Mouse (Mus musculus) heart, adult 18-20 months (tissue): ENCODE data around the gene Bcl2l14. TPM values are rescaled to one million over a fixed set of nuclear protein-coding genes. Genes with fewer than 3 reads are reported as not detected.
A peak's percentile ranks its signal among the peaks of the same experiment; 100 is the strongest.

Source experiments
- DNase-seq, 2 experiments: peaks; one replicate each; pipeline ENCODE4 v3.0.0; 2021 to 2022; ENCODE audit warnings: mixed read lengths in 1 of 2
- total RNA-seq, 2 experiments: library from RNA; stranded (reverse); gene quantifications; 2 replicates each; pipeline ENCODE4 v1.2.3; 2021

Bcl2l14 gene
- total RNA-seq, 2 experiments from 2014 or later = not detected

GRCm38 (mm10) chr6:134443198-134443904 is 47.2 kb downstream of the Bcl2l14 start:
- DNase-seq = no peak

DNA sequence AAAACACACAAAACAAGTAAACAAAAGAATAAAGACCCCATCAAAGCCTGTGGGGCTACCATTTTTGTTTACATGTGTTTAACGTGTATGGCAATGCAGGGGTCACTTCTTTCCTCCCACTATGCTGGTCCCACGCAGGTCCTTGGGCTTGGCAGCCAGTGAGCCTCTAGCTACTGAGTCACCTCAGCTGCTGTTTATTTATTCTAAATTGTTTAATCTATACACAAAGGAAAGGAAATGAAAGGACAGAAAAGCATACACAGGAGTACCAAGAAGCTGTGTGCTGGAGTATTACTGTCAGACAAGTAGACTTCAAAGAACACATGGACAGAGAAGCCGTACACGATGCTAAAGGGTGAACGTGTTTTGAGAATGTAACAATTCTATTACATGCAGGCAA is 47.8 kb downstream of the Bcl2l14 start:
- DNase-seq = no peak

GRCm38 (mm10) chr6:134448451-134448850 is 52.3 kb downstream of the Bcl2l14 start:
- no peak for DNase-seq

- DNase-seq = no peak
Measured at GRCm38 (mm10) chr6:134449958-134450357, 53.8 kb downstream of the Bcl2l14 start.

- DNase-seq = peak in 1 of 2 experiments; percentile 21
Measured at GRCm38 (mm10) chr6:134450661-134451119, 54.6 kb downstream of the Bcl2l14 start.

DNA sequence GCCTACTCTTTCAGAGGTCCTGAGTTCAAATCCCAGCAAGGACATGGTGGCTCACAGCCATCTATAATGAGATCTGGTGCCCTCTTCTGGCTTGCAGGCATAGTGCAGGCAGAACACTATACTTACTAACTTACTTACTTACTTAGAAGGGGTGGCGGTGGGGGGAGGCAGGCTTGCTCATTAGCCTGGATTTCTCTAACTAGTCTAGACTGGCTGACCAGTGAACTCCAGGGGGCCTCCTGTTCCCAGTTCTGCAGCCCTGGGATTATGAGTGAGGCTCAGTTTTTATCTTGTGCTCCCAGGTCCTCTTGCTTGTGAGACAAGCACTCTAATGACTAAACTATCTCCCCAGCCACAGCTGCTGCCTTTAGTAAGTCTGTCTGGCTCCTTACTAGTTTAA is 58.0 kb downstream of the Bcl2l14 start:
- DNase-seq = peak in 1 of 2 experiments; percentile 20

- DNase-seq = no peak
Measured at GRCm38 (mm10) chr6:134458376-134458775, 62.3 kb downstream of the Bcl2l14 start.

GRCm38 (mm10) chr6:134461175-134461574 is 65.1 kb downstream of the Bcl2l14 start:
- DNase-seq = no peak

- no peak for DNase-seq
Measured at GRCm38 (mm10) chr6:134466671-134467229, 70.6 kb downstream of the Bcl2l14 start.

DNA sequence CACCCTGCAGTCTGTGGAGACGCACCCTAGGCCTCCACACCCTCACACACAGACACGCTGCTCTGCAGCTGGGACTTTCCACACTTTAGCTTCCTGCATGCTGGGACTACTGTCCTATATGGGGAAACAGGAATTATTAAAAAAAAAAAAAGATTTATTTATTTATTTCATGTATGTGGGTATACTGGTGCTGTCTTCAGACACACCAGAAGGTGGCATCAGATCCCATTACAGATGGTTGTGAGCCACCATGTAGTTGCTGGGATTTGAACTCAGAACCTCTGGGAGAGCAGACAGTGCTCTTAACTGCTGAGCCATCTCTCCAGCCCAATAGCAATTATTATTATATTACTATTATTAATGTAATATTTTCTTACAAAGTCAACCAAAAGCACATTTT is 73.2 kb downstream of the Bcl2l14 start:
- no peak for DNase-seq

DNA sequence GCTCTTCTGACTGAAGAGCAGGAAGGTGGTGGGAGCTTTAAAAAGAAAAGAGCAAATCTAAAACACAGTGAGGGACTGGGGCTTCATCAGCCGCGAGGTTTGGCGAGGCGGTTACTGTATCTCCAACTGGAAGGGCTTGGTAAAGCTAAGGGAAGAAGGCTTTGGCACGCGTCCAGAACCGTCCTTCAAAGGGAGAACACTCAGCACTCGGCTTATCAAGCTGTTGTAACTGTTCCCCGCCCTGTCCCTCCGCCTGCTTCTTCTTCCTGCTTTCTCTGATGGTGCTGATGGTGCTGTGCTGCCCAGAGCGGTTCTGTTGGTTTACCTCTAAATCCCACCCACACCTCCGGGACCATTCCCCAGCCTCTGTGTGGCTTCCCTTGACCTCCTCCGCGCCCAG is 74.7 kb downstream of the Bcl2l14 start:
- peak; percentile 84 to 87 for DNase-seq

GRCm38 (mm10) chr6:134473143-134473561 is 77.0 kb downstream of the Bcl2l14 start:
- peak; percentile 20 to 41 for DNase-seq

- DNase-seq = no peak
Measured at GRCm38 (mm10) chr6:134479481-134479880, 83.4 kb downstream of the Bcl2l14 start.

GRCm38 (mm10) chr6:134486318-134486717 is 90.2 kb downstream of the Bcl2l14 start:
- no peak for DNase-seq

Other genes starting within 250 kb of the Bcl2l14 start
- gene Lrp6, start 170.6 kb downstream of the Bcl2l14 start, total RNA-seq = 10 to 100 TPM; 46.0 to 47.9 TPM
- gene Mansc1, start 236.2 kb downstream of the Bcl2l14 start, total RNA-seq = 1 to 10 TPM; 3.4 to 4.1 TPM
- gene Borcs5, start 243.2 kb downstream of the Bcl2l14 start, total RNA-seq = 10 to 100 TPM; 11.4 to 12.2 TPM